Mouse (Mus musculus) bone marrow macrophage, adult 2 months (primary cell): ENCODE results near the gene Ddt.

Experiments
- CTCF ChIP-seq: IDR thresholded peaks from 2 replicates; pipeline ENCODE4 v1.5.1; 2012; ENCODE audit warnings: low read depth, mild to moderate bottlenecking, low read length, moderate library complexity
- POLR2A ChIP-seq: IDR thresholded peaks from 2 replicates; pipeline ENCODE4 v1.6.1; 2012; ENCODE audit warnings: mild to moderate bottlenecking, low read depth, low read length, borderline replicate concordance

GRCm38 (mm10) chr10:75740866-75741265, 32.3 kb downstream of the Ddt start:
- TF ChIP-seq POLR2A (no peak), CTCF (no peak)
